Mouse (Mus musculus): ENCODE measurements around the gene Lgals3bp. TPM values are rescaled to one million over a fixed set of nuclear protein-coding genes. Genes with fewer than 3 reads are reported as not detected.

Lgals3bp gene
- total and polyA plus RNA-seq, 3 experiments, result 3.0 to 18.3 TPM; not detected in 1

DNA sequence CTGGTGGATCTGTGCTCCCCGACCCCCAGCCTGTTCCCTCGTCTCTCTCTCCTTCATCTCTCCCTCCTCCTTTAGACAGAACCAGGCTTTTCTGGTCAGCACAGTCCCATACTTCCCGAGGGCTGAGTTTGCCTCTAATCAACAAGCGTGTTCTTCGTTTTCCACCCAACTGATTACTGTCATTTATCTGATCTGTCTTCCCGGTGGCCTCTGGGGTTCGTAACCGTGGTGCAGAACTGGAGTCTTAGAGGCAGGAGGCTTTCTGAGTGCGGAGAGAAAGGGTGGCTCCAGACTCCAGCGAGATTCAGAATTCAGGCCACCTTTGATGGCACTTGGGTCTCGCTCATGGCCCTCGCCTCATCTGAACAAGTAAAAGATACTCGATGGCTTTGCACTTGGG is 32.2 kb upstream of the Lgals3bp start (continued):
- no peak for TF ChIP-seq ZC3H11A (IDR thresholded peaks at IDR 0.05; ENCODE audit: low read depth, low read length)
- no peak for TF ChIP-seq ZMIZ1 (IDR thresholded peaks at IDR 0.05; ENCODE audit: low read depth, low read length)
- TF ChIP-seq MAX (IDR thresholded peaks at IDR 0.05; ENCODE audit: low read length), result no peak
- no peak for TF ChIP-seq BHLHE40 (IDR thresholded peaks at IDR 0.05; ENCODE audit: borderline replicate concordance, low read depth, low read length)
- no peak for TF ChIP-seq MAFK (IDR thresholded peaks at IDR 0.05; ENCODE audit: borderline replicate concordance, low read depth, low read length)
- TF ChIP-seq CHD1 (IDR thresholded peaks at IDR 0.05; ENCODE audit: low read depth, low read length), result no peak
- TF ChIP-seq JUND (IDR thresholded peaks at IDR 0.05; ENCODE audit: low read depth, low read length), result no peak
- no peak for TF ChIP-seq MEF2A (IDR thresholded peaks at IDR 0.05; ENCODE audit: extremely low read depth, insufficient replicate concordance, low read depth, low read length, poor library complexity, severe bottlenecking)
- peak; percentile 77 for TF ChIP-seq MXI1 (IDR thresholded peaks at IDR 0.05; ENCODE audit: low read depth, low read length)
- TF ChIP-seq GABPA (IDR thresholded peaks at IDR 0.05; ENCODE audit: low read depth, low read length), result no peak
- TF ChIP-seq E2F4 (IDR thresholded peaks at IDR 0.05; ENCODE audit: borderline replicate concordance, low read depth, low read length), result no peak
- TF ChIP-seq SIN3A (IDR thresholded peaks at IDR 0.05; ENCODE audit: low read length), result peak; percentile 68
- TF ChIP-seq SMC3 (IDR thresholded peaks at IDR 0.05; ENCODE audit: low read depth, low read length), result no peak
- TF ChIP-seq NRF1 (IDR thresholded peaks at IDR 0.05; ENCODE audit: insufficient read depth, low read depth, low read length, poor library complexity, severe bottlenecking), result no peak
- TF ChIP-seq EP300 (IDR thresholded peaks at IDR 0.05; ENCODE audit: low read depth in 1 of 2, low read length in 2 of 2), result no peak
- no peak for TF ChIP-seq USF2 (IDR thresholded peaks at IDR 0.05; ENCODE audit: borderline replicate concordance in 1 of 2, insufficient read depth in 1 of 2, low read depth in 1 of 2, low read length in 2 of 2)
- no peak for TF ChIP-seq RAD21 (IDR thresholded peaks at IDR 0.05; ENCODE audit: low read depth, low read length)
- TF ChIP-seq TBP (IDR thresholded peaks at IDR 0.05; ENCODE audit: low read depth, low read length), result no peak

DNA sequence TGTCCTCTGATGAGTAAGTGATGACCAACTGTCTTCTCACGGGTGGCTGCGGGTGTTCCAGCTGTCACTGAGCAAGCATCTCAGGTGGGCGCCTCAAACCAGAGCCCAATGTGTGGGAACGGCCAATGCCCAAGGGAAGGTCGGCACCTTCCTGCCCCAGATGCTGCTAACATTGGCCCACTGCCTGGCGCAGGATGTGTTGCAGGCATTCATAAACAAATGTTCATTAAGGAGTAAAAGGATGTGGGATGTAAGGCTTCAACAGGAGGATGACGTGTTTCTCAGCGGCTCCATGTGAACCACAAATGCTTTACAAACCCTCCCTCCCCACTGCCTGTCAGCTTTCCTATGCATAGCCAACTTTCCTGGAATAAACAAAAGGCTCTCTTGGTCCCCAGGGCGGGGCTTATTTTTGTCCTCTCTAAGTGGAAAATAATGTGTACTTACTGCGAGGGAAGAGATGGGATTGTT is 31.5 kb upstream of the Lgals3bp start:
- peak overlapping the region; percentile 67 for H3K9ac ChIP-seq (ENCODE audit: control insufficient read depth, low read depth, low read length, poor library complexity, severe bottlenecking)
- TF ChIP-seq POLR2AphosphoS2 (IDR thresholded peaks at IDR 0.05; ENCODE audit: low read length), result no peak
- no peak for TF ChIP-seq HCFC1 (IDR thresholded peaks at IDR 0.05; ENCODE audit: low read depth, low read length)
- no peak for TF ChIP-seq ETS1 (IDR thresholded peaks at IDR 0.05; ENCODE audit: low read depth, low read length)
- no peak for TF ChIP-seq ELF1 (IDR thresholded peaks at IDR 0.05; ENCODE audit: low read depth, low read length)
- no peak for TF ChIP-seq TCF12 (IDR thresholded peaks at IDR 0.05; ENCODE audit: low read depth, low read length)
- no peak for TF ChIP-seq CHD1 (IDR thresholded peaks at IDR 0.05; ENCODE audit: low read depth, low read length)
- TF ChIP-seq KAT2A (conservative IDR thresholded peaks at IDR 0.05; ENCODE audit: low read depth, low read length), result no peak
- peaks cover 4 to 10% of the 10 kb centered on the region in 2 experiments for H3K4me1 ChIP-seq (ENCODE audit: control insufficient read depth in 1 of 2, insufficient read depth in 2 of 2, low read length in 2 of 2)

More for the DNA sequence above, 31.5 kb upstream of the Lgals3bp start:
- peak overlapping the region; percentile 47 to 68 for H3K4me3 ChIP-seq (ENCODE audit: control insufficient read depth in 1 of 2, insufficient read depth in 1 of 2, low read depth in 2 of 2, low read length in 2 of 2)
- H3K36me3 ChIP-seq (ENCODE audit: control insufficient read depth in 1 of 2, insufficient read depth in 2 of 2, low read length in 2 of 2), result 0 out of 4 replicates have a peak, but pooled peaks cover 0 to 2% of the 10 kb centered on the region in 2 experiments
- no peaks in the 10 kb centered on the region for H3K9me3 ChIP-seq (replicated peaks; ENCODE audit: insufficient read depth, low read length)
- H3K27ac ChIP-seq (ENCODE audit: control insufficient read depth, low read depth, low read length), result peak overlapping the region; percentile 50
- H3K27me3 ChIP-seq (ENCODE audit: control insufficient read depth in 1 of 2, insufficient read depth in 2 of 2, low read length in 2 of 2), result no peaks in the 10 kb centered on the region
- no peaks in the 10 kb centered on the region for H3K79me2 ChIP-seq (ENCODE audit: control insufficient read depth, insufficient read depth, low read length, poor library complexity)
- no peak for DNase-seq (ENCODE audit: low read depth, low spot score)

Data from MEL (cell line).